Mouse (Mus musculus): ENCODE data around the gene Cbfa2t3.

GRCm38 (mm10) chr8:122745022-122745749, 46.3 kb upstream of the Cbfa2t3 start:
- TF ChIP-seq CTCF (IDR thresholded peaks at IDR 0.05; ENCODE audit: control insufficient read depth, insufficient read depth, low read length) = no peak
- no peak for TF ChIP-seq POLR2A (IDR thresholded peaks at IDR 0.05; ENCODE audit: borderline replicate concordance, control insufficient read depth, low read depth, low read length)
